Mouse (Mus musculus) small intestine, adult 10 weeks (tissue): Measurements from ENCODE around the gene Capsl. TPM values are rescaled to one million over a fixed set of nuclear protein-coding genes. Genes with fewer than 3 reads are reported as not detected.

Experiments
- polyA plus RNA-seq: library from polyadenylated mRNA; stranded (reverse); fragments of 350-450 nt; fragmentation: Illumina TruSeq; extraction: RNeasy Lipid Tissue Mini Kit (QIAGEN cat#74804); gene quantifications from one replicate; pipeline ENCODE4 v1.2.3, GENCODE M21; 2014; ENCODE audit warnings: low replicate concordance

Gene Capsl
- 0.48 TPM for polyA plus RNA-seq

GRCm38 (mm10) chr15:9435534-9436180, at the start of gene Capsl:
TSS of gene Capsl (plus strand) at chr15:9436028.

Other genes with a start within 250 kb of the Capsl start
- 0.45 TPM for gene Ugt3a1, start 159.1 kb upstream of the Capsl start, polyA plus RNA-seq
- not detected for gene Ugt3a2, start 100.5 kb upstream of the Capsl start, polyA plus RNA-seq
- 7.5 TPM for gene Il7r, start 94.1 kb downstream of the Capsl start, polyA plus RNA-seq